Mouse (Mus musculus): Measurements from ENCODE around the gene Nars2.

The Nars2 gene

GRCm38 (mm10) chr7:97071512-97071911 lies 120.2 kb downstream of the Nars2 start:
- intact Hi-C loops (cut with DNase I) = no loop called here

GRCm38 (mm10) chr7:97072061-97072460 lies 120.8 kb downstream of the Nars2 start:
- intact Hi-C loops (cut with DNase I) = no loop called here

- intact Hi-C loops (cut with DNase I) = no loop called here
Measured at GRCm38 (mm10) chr7:97074974-97075373, 123.7 kb downstream of the Nars2 start.

GRCm38 (mm10) chr7:97076977-97077376 lies 125.7 kb downstream of the Nars2 start:
- intact Hi-C loops (cut with DNase I) = no loop called here

GRCm38 (mm10) chr7:97078685-97079084 lies 127.4 kb downstream of the Nars2 start:
- intact Hi-C loops (cut with DNase I) = no loop called here

- intact Hi-C loops (cut with DNase I) = no loop called here
Measured at GRCm38 (mm10) chr7:97079145-97079544, 127.8 kb downstream of the Nars2 start.

GRCm38 (mm10) chr7:97079651-97080365 lies 128.5 kb downstream of the Nars2 start:
- intact Hi-C loops (cut with DNase I) = loop anchor here (5.0 kb wide), 1 partner anchor 217 kb away; no protein-coding TSS in a partner anchor

- intact Hi-C loops (cut with DNase I) = loop anchor here (5.0 kb wide), 1 partner anchor 217 kb away; no protein-coding TSS in a partner anchor
Measured at GRCm38 (mm10) chr7:97080621-97081241, 129.4 kb downstream of the Nars2 start.

- intact Hi-C loops (cut with DNase I) = loop anchor here (5.0 kb wide), 1 partner anchor 216 kb away; no protein-coding TSS in a partner anchor
Measured at GRCm38 (mm10) chr7:97081242-97081958, 130.1 kb downstream of the Nars2 start, which contains the start of gene Gab2. TSS of gene Gab2 (plus strand) at chr7:97081586.

GRCm38 (mm10) chr7:97081959-97082218 lies 130.6 kb downstream of the Nars2 start:
- intact Hi-C loops (cut with DNase I) = loop anchor here (5.0 kb wide), 1 partner anchor 215 kb away; no protein-coding TSS in a partner anchor

- intact Hi-C loops (cut with DNase I) = loop anchor here (5.0 kb wide), 1 partner anchor 215 kb away; no protein-coding TSS in a partner anchor
Measured at GRCm38 (mm10) chr7:97082219-97083101, 131.2 kb downstream of the Nars2 start.

GRCm38 (mm10) chr7:97083579-97083978 lies 132.3 kb downstream of the Nars2 start:
- intact Hi-C loops (cut with DNase I) = loop anchor here (5.0 kb wide), 1 partner anchor 214 kb away; no protein-coding TSS in a partner anchor

- intact Hi-C loops (cut with DNase I) = loop anchor here (5.0 kb wide), 1 partner anchor 213 kb away; no protein-coding TSS in a partner anchor
Measured at GRCm38 (mm10) chr7:97084181-97084580, 132.9 kb downstream of the Nars2 start.

GRCm38 (mm10) chr7:97085291-97085690 lies 134.0 kb downstream of the Nars2 start:
- intact Hi-C loops (cut with DNase I) = no loop called here

- intact Hi-C loops (cut with DNase I) = no loop called here
Measured at GRCm38 (mm10) chr7:97094241-97094640, 142.9 kb downstream of the Nars2 start.

GRCm38 (mm10) chr7:97108119-97108518 lies 156.8 kb downstream of the Nars2 start:
- intact Hi-C loops (cut with DNase I) = no loop called here
